Mouse (Mus musculus) cerebellum, adult 2 months (tissue): ENCODE results near the gene Prkce.

Experiments used
- CTCF ChIP-seq: fragments of 200-500 bp; IDR thresholded peaks from 2 replicates; pipeline ENCODE4 v1.5.1; 2011; ENCODE audit warnings: low read depth, mild to moderate bottlenecking, control low read depth, low read length, moderate library complexity, borderline replicate concordance; ENCODE audit not compliant: insufficient read depth
- POLR2A ChIP-seq: fragments of 200-500 bp; IDR thresholded peaks from 2 replicates; pipeline ENCODE4 v1.6.1; 2011; ENCODE audit warnings: low read length, control low read depth, borderline replicate concordance; ENCODE audit not compliant: insufficient read depth

GRCm38 (mm10) chr17:86685263-86685662, 517.7 kb downstream of the Prkce start:
- TF ChIP-seq POLR2A, result no peak
- no peak for TF ChIP-seq CTCF
